Mouse (Mus musculus) midbrain, embryonic 14.5 days (tissue): ENCODE results near the gene Wdr24. TPM values are rescaled to one million over a fixed set of nuclear protein-coding genes. Genes with fewer than 3 reads are reported as not detected.

Experiments used
- ATAC-seq: fragments of 200-750 bp; cut with Nextera tagmentation; 2 replicates; pipeline ENCODE4 v1.8.0; 2017; ENCODE audit warnings: moderate number of reproducible peaks, moderate library complexity; ENCODE audit not compliant: low FRiP score, low TSS enrichment
- DNase-seq: peaks from one replicate; pipeline ENCODE4 v3.0.0-alpha.2; 2015
- H3K27ac ChIP-seq: fragments of 300-500 bp; sonication (generic); replicated peaks from 2 replicates; pipeline ENCODE4 v1.5.1; 2014; ENCODE audit warnings: mild to moderate bottlenecking, low read depth, low read length, moderate library complexity
- H3K27me3 ChIP-seq: fragments of 300-500 bp; sonication (generic); 2 replicates; pipeline ENCODE4 v1.6.1; 2014; ENCODE audit warnings: low read length, control low read depth, mixed read lengths; ENCODE audit not compliant: control insufficient read depth, insufficient read depth
- H3K36me3 ChIP-seq: fragments of 300-500 bp; sonication (generic); 2 replicates; pipeline ENCODE4 v1.6.1; 2014; ENCODE audit warnings: low read length, control low read depth; ENCODE audit not compliant: control insufficient read depth, insufficient read depth
- H3K4me1 ChIP-seq: fragments of 300-500 bp; sonication (generic); 2 replicates; pipeline ENCODE4 v1.6.1; 2014; ENCODE audit warnings: mild to moderate bottlenecking, antibody characterized with exemption, low read length, control low read depth; ENCODE audit not compliant: control insufficient read depth, insufficient read depth
- H3K4me2 ChIP-seq: fragments of 300-500 bp; sonication (generic); 2 replicates; pipeline ENCODE4 v1.6.1; 2014; ENCODE audit warnings: mild to moderate bottlenecking, low read length, moderate library complexity
- H3K4me3 ChIP-seq: fragments of 300-500 bp; sonication (generic); replicated peaks from 2 replicates; pipeline ENCODE4 v1.5.1; 2014; ENCODE audit warnings: low read depth, low read length
- H3K9ac ChIP-seq: fragments of 300-500 bp; sonication (generic); replicated peaks from 2 replicates; pipeline ENCODE4 v1.6.1; 2014; ENCODE audit warnings: mild to moderate bottlenecking, low read length, moderate library complexity
- H3K9me3 ChIP-seq: fragments of 300-500 bp; sonication (generic); 2 replicates; pipeline ENCODE4 v1.6.1; 2016; ENCODE audit warnings: low read length, control low read depth, mixed read lengths; ENCODE audit not compliant: control insufficient read depth
- WGBS: fragments of 180-500 bp; shearing (Covaris S2); extraction: QIAGEN DNeasy Blood & Tissue Kit; methylation state at CpG from one replicate; pipeline ENCODE4 v1.1.7; 2014; 5-methylcytosine and 5-hydroxymethylcytosine counted together
- polyA plus RNA-seq: library from polyadenylated mRNA; unstranded; fragments of >200 nt; fragmentation: Nextera tagmentation; extraction: Ambion mirVana; gene quantifications from 2 replicates; pipeline ENCODE4 v1.2.1, GENCODE M21; 2014

The Wdr24 gene
- polyA plus RNA-seq, 1 experiment from 2014 or later, result 31.7 TPM

GRCm38 (mm10) chr17:25832436-25833290 lies 9.2 kb downstream of the Wdr24 start:
- under 1% methylated on average over 77 of the region's 77 CpGs for WGBS
- peak; percentile 98 for DNase-seq
- H3K36me3 ChIP-seq, result peaks cover 31% of the 10 kb centered on the region
- H3K27ac ChIP-seq, result peak overlapping the region; percentile 97
- no peaks in the 10 kb centered on the region for H3K27me3 ChIP-seq
- peak overlapping the region; percentile 81 for H3K9ac ChIP-seq
- peak overlapping the region; percentile 82 for H3K4me3 ChIP-seq
- no peaks in the 10 kb centered on the region for H3K9me3 ChIP-seq
- H3K4me2 ChIP-seq, result peak overlapping the region; percentile 95
- peak; percentile 92 for ATAC-seq
- peaks cover 65% of the 10 kb centered on the region for H3K4me1 ChIP-seq

- H3K27ac ChIP-seq, result peak within 1 kb of the TSS; percentile 97
- H3K4me2 ChIP-seq, result peak within 1 kb of the TSS; percentile 95
- H3K9ac ChIP-seq, result peak within 1 kb of the TSS; percentile 81
- H3K9me3 ChIP-seq, result no peaks in the 10 kb centered on the region
- peaks cover 68% of the 10 kb centered on the region for H3K4me1 ChIP-seq
- peak within 1 kb of the TSS; percentile 82 for H3K4me3 ChIP-seq
- peak; percentile 47; the same call in 1 of the 2 replicates for ATAC-seq
- no peaks in the 10 kb centered on the region for H3K27me3 ChIP-seq
- peaks cover 34% of the 10 kb centered on the region for H3K36me3 ChIP-seq
- DNase-seq, result peak; percentile 87
- WGBS, result under 1% methylated on average over 24 of the region's 24 CpGs
Observed at GRCm38 (mm10) chr17:25833291-25833663, 9.8 kb downstream of the Wdr24 start, which contains the start of gene Stub1. Gene Stub1, minus strand, starts transcription at chr17:25833404.

GRCm38 (mm10) chr17:25833961-25834594 lies 10.7 kb downstream of the Wdr24 start:
- 64% methylated on average over 6 of the region's 6 CpGs for WGBS
- DNase-seq (no peak), ATAC-seq (no peak)
- H3K4me2 ChIP-seq, result peak overlapping the region; percentile 95
- H3K36me3 ChIP-seq, result peaks cover 40% of the 10 kb centered on the region
- H3K9me3 ChIP-seq, result no peaks in the 10 kb centered on the region
- H3K27ac ChIP-seq, result peak overlapping the region; percentile 97; the same call in 1 of the 2 replicates
- no peaks in the 10 kb centered on the region for H3K27me3 ChIP-seq
- H3K9ac ChIP-seq, result peak overlapping the region; percentile 81
- H3K4me3 ChIP-seq, result peak overlapping the region; percentile 82
- peaks cover 67% of the 10 kb centered on the region for H3K4me1 ChIP-seq

- ATAC-seq (no peak), DNase-seq (no peak)
- peak overlapping the region; percentile 82 for H3K4me3 ChIP-seq
- no peaks in the 10 kb centered on the region for H3K27me3 ChIP-seq
- H3K9me3 ChIP-seq, result no peaks in the 10 kb centered on the region
- peak overlapping the region; percentile 95 for H3K4me2 ChIP-seq
- 91% methylated on average over 12 of the region's 12 CpGs for WGBS
- H3K9ac ChIP-seq, result peak overlapping the region; percentile 81
- peaks cover 64% of the 10 kb centered on the region for H3K4me1 ChIP-seq
- no peak overlapping the region for H3K27ac ChIP-seq
- H3K36me3 ChIP-seq, result peaks cover 43% of the 10 kb centered on the region
Observed at GRCm38 (mm10) chr17:25834595-25835222, 11.3 kb downstream of the Wdr24 start.

- Histone ChIP-seq H3K4me1 (peaks cover 60% of the 10 kb centered on the region), H3K4me2 (peak overlapping the region; percentile 95), H3K4me3 (no peak overlapping the region), H3K9ac (no peak overlapping the region), H3K9me3 (no peaks in the 10 kb centered on the region), H3K36me3 (peaks cover 43% of the 10 kb centered on the region), H3K27ac (no peak overlapping the region), H3K27me3 (no peaks in the 10 kb centered on the region)
- DNase-seq (no peak), ATAC-seq (no peak)
- WGBS, result 95% methylated on average over 7 of the region's 7 CpGs
Observed at GRCm38 (mm10) chr17:25835301-25835700, 11.9 kb downstream of the Wdr24 start.

- Histone ChIP-seq H3K9ac (no peak overlapping the region; the same call in 1 of the 2 replicates), H3K27me3 (no peaks in the 10 kb centered on the region), H3K4me3 (no peak overlapping the region), H3K4me1 (peaks cover 60% of the 10 kb centered on the region), H3K27ac (no peak overlapping the region), H3K36me3 (peaks cover 43% of the 10 kb centered on the region), H3K4me2 (peak overlapping the region; percentile 75), H3K9me3 (no peaks in the 10 kb centered on the region)
- WGBS, result 94% methylated on average over 16 of the region's 16 CpGs
- ATAC-seq (no peak), DNase-seq (no peak)
Observed at GRCm38 (mm10) chr17:25835816-25836215, 12.4 kb downstream of the Wdr24 start.

- Histone ChIP-seq H3K9me3 (no peaks in the 10 kb centered on the region), H3K4me2 (peak overlapping the region; percentile 75), H3K27ac (peak overlapping the region; percentile 84), H3K36me3 (peaks cover 43% of the 10 kb centered on the region), H3K27me3 (no peaks in the 10 kb centered on the region), H3K4me1 (peaks cover 54% of the 10 kb centered on the region), H3K4me3 (peak overlapping the region; percentile 47), H3K9ac (peak overlapping the region; percentile 78)
- WGBS, result 24% methylated on average over 23 of the region's 23 CpGs
- no peak for DNase-seq
- ATAC-seq, result no peak
Observed at GRCm38 (mm10) chr17:25836397-25837075, 13.1 kb downstream of the Wdr24 start.

- WGBS, result 2% methylated on average over 29 of the region's 29 CpGs
- Histone ChIP-seq H3K27me3 (no peaks in the 10 kb centered on the region), H3K4me3 (peak within 1 kb of the TSS; percentile 47), H3K9ac (peak within 1 kb of the TSS; percentile 78), H3K9me3 (no peaks in the 10 kb centered on the region), H3K27ac (peak within 1 kb of the TSS; percentile 84), H3K36me3 (peaks cover 46% of the 10 kb centered on the region), H3K4me2 (peak within 1 kb of the TSS; percentile 75), H3K4me1 (peaks cover 49% of the 10 kb centered on the region)
- ATAC-seq (peak; percentile 26; the same call in 1 of the 2 replicates), DNase-seq (peak; percentile 89)
Observed at GRCm38 (mm10) chr17:25837076-25837410, 13.6 kb downstream of the Wdr24 start, which contains the start of gene Rhbdl1. Gene Rhbdl1, minus strand, starts transcription at chr17:25837295.
